Mouse (Mus musculus) CH12.LX (cell line): ENCODE results near the gene C2cd2l. TPM values are rescaled to one million over a fixed set of nuclear protein-coding genes. Genes with fewer than 3 reads are reported as not detected.
"Not testable (repeated sequence)": the region's sequence is repeated elsewhere in the genome, so short reads cannot be mapped to it uniquely, and the experiment has no call there.

Source experiments
- DNase-seq: peaks from one replicate; pipeline ENCODE4 v3.0.0-alpha.2; 2013; ENCODE audit errors: extremely low read depth
- H3K27ac ChIP-seq: 2 replicates; pipeline ENCODE4 v1.5.1; 2012; ENCODE audit warnings: low read depth, mild to moderate bottlenecking, control low read depth, moderate library complexity; ENCODE audit not compliant: insufficient read depth
- H3K27me3 ChIP-seq: replicated peaks from 2 replicates; pipeline ENCODE3; 2012; ENCODE audit warnings: inconsistent platforms
- H3K36me3 ChIP-seq, 2 experiments: replicated peaks in 1 of 2; 2 replicates each; pipeline versions ENCODE3 to v1.6.1; 2012; ENCODE audit warnings: inconsistent platforms in 1 of 2, low read length in 1 of 2, mild to moderate bottlenecking in 1 of 2, mixed read lengths in 1 of 2, moderate library complexity in 1 of 2; ENCODE audit not compliant: control insufficient read depth in 1 of 2, insufficient read depth in 1 of 2
- H3K4me1 ChIP-seq, 2 experiments: 2 replicates each; pipeline ENCODE4 v1.6.1; 2012; ENCODE audit warnings: inconsistent platforms in 1 of 2, moderate library complexity in 1 of 2; ENCODE audit not compliant: insufficient read depth in 2 of 2, control insufficient read depth in 1 of 2
- H3K4me2 ChIP-seq: 2 replicates; pipeline ENCODE4 v1.6.1; 2012; ENCODE audit warnings: low read depth, mild to moderate bottlenecking, control low read depth; ENCODE audit not compliant: poor library complexity, insufficient read depth, severe bottlenecking
- H3K4me3 ChIP-seq, 3 experiments: fragments of 150-350 bp in 1 of 3; sonication (generic) in 1 of 3; replicated peaks in 1 of 3; 2 replicates each; pipeline versions ENCODE3 to v1.5.1; 2011 to 2012; ENCODE audit warnings: low read depth in 2 of 3, low read length in 2 of 3, mild to moderate bottlenecking in 2 of 3, moderate library complexity in 2 of 3, control low read depth in 1 of 3, improper control_type of control experiment in 1 of 3, inconsistent platforms in 1 of 3, mixed read lengths in 1 of 3; ENCODE audit not compliant: poor library complexity in 1 of 3
- H3K79me2 ChIP-seq: replicated peaks from 2 replicates; pipeline ENCODE4 v1.6.1; 2012; ENCODE audit warnings: mild to moderate bottlenecking, moderate library complexity; ENCODE audit not compliant: control insufficient read depth, poor library complexity, insufficient read depth, severe bottlenecking; ENCODE audit errors: extremely low read depth
- H3K9ac ChIP-seq: 2 replicates; pipeline ENCODE4 v1.6.1; 2012; ENCODE audit warnings: low read depth, mild to moderate bottlenecking, control low read depth, moderate library complexity; ENCODE audit not compliant: insufficient read depth
- H3K9me3 ChIP-seq: replicated peaks from 2 replicates; pipeline ENCODE3; 2012; ENCODE audit warnings: low read length, inconsistent platforms, mixed read lengths
- BHLHE40 ChIP-seq: IDR thresholded peaks from 2 replicates; pipeline ENCODE4 v1.6.1; 2011; ENCODE audit warnings: mild to moderate bottlenecking, low read depth, low read length, improper control_type of control experiment
- CHD1 ChIP-seq: IDR thresholded peaks from 2 replicates; pipeline ENCODE4 v1.6.1; 2012; ENCODE audit warnings: low read depth, low read length, improper control_type of control experiment, inconsistent platforms
- CHD2 ChIP-seq: IDR thresholded peaks from 2 replicates; pipeline ENCODE4 v1.6.1; 2011; ENCODE audit warnings: low read length, improper control_type of control experiment
- CTCF ChIP-seq, 2 experiments: IDR thresholded peaks in 1 of 2; conservative IDR thresholded peaks in 1 of 2; 2 replicates each; pipeline ENCODE4 v1.5.1; 2011 to 2012; ENCODE audit warnings: low read depth in 2 of 2, low read length in 2 of 2, improper control_type of control experiment in 1 of 2, inconsistent platforms in 1 of 2, mild to moderate bottlenecking in 1 of 2, moderate library complexity in 1 of 2
- GABPA ChIP-seq: IDR thresholded peaks from 2 replicates; pipeline ENCODE4 v1.6.1; 2012; ENCODE audit warnings: low read depth, low read length, improper control_type of control experiment, inconsistent platforms; ENCODE audit not compliant: insufficient replicate concordance
- HCFC1 ChIP-seq: IDR thresholded peaks from 2 replicates; pipeline ENCODE4 v1.6.1; 2012; ENCODE audit warnings: low read depth, mild to moderate bottlenecking, inconsistent platforms, low read length, improper control_type of control experiment
- IRF4 ChIP-seq: IDR thresholded peaks from 2 replicates; pipeline ENCODE4 v1.6.1; 2014; ENCODE audit warnings: low read depth, mild to moderate bottlenecking, inconsistent platforms, low read length, improper control_type of control experiment
- KAT2A ChIP-seq: IDR thresholded peaks from 2 replicates; pipeline ENCODE4 v1.6.1; 2012; ENCODE audit warnings: low read length, improper control_type of control experiment, inconsistent platforms; ENCODE audit not compliant: insufficient replicate concordance
- MAFK ChIP-seq: IDR thresholded peaks from 2 replicates; pipeline ENCODE4 v1.6.1; 2011; ENCODE audit warnings: low read length, improper control_type of control experiment; ENCODE audit not compliant: insufficient replicate concordance
- MYC ChIP-seq: IDR thresholded peaks from 2 replicates; pipeline ENCODE4 v1.6.1; 2011; ENCODE audit warnings: low read depth, mild to moderate bottlenecking, improper control_type of control experiment, low read length
- NELFE ChIP-seq: IDR thresholded peaks from 2 replicates; pipeline ENCODE4 v1.6.1; 2011; ENCODE audit warnings: low read depth, low read length, improper control_type of control experiment
- NRF1 ChIP-seq: IDR thresholded peaks from 2 replicates; pipeline ENCODE4 v1.6.1; 2014; ENCODE audit warnings: low read depth, mild to moderate bottlenecking, inconsistent platforms, low read length, improper control_type of control experiment, moderate library complexity
- PAX5 ChIP-seq: IDR thresholded peaks from 2 replicates; pipeline ENCODE4 v1.6.1; 2012; ENCODE audit warnings: low read length, inconsistent platforms, mixed read lengths
- POLR2A ChIP-seq: IDR thresholded peaks from 2 replicates; pipeline ENCODE4 v1.6.1; 2011; ENCODE audit warnings: low read depth, mild to moderate bottlenecking, improper control_type of control experiment, low read length
- RAD21 ChIP-seq: IDR thresholded peaks from 2 replicates; pipeline ENCODE4 v1.6.1; 2011; ENCODE audit warnings: low read depth, mild to moderate bottlenecking, low read length, improper control_type of control experiment, moderate library complexity
- TBP ChIP-seq: conservative IDR thresholded peaks from 2 replicates; pipeline ENCODE4 v1.6.1; 2011; ENCODE audit warnings: low read depth, low read length, improper control_type of control experiment
- TCF12 ChIP-seq: IDR thresholded peaks from 2 replicates; pipeline ENCODE4 v1.6.1; 2014; ENCODE audit warnings: low read depth, mild to moderate bottlenecking, inconsistent platforms, low read length, improper control_type of control experiment
- USF2 ChIP-seq: conservative IDR thresholded peaks from 2 replicates; pipeline ENCODE4 v1.6.1; 2011; ENCODE audit warnings: low read depth, low read length, improper control_type of control experiment
- ZKSCAN1 ChIP-seq: IDR thresholded peaks from 2 replicates; pipeline ENCODE4 v1.6.1; 2012; ENCODE audit warnings: low read depth, inconsistent platforms, low read length, improper control_type of control experiment, borderline replicate concordance
- ZMIZ1 ChIP-seq: IDR thresholded peaks from 2 replicates; pipeline ENCODE4 v1.6.1; 2012; ENCODE audit warnings: low read depth, mild to moderate bottlenecking, inconsistent platforms, low read length, improper control_type of control experiment
- dilution Hi-C: fragments of 300-500 bp; cut with MboI; formaldehyde crosslinking; loops from 2 replicates; pipeline ENCODE4 v1.14.3; 2020; ENCODE audit warnings: low sequenced_read_pairs; ENCODE audit not compliant: extremely low pct_unique_long_range_greater_than_20kb, extremely low pct_ligation_motif_present
- in situ Hi-C: fragments of 300-500 bp; cut with MboI; formaldehyde crosslinking; loops from 3 replicates; pipeline ENCODE4 v1.14.3; 2019; ENCODE audit warnings: low sequenced_read_pairs, low pct_ligation_motif_present, low pct_unique_long_range_greater_than_20kb, mixed read lengths
- polyA plus RNA-seq: library from polyadenylated mRNA; unstranded; fragments of >175 nt; gene quantifications from 2 replicates; pipeline ENCODE4 v1.2.1, GENCODE M21; 2012; ENCODE audit warnings: low read depth; ENCODE audit not compliant: insufficient read length
- total RNA-seq, 2 experiments: library from RNA; depleted of rRNA; stranded (reverse); fragments of 300-350 nt in 1 of 2; fragments of >200 nt in 1 of 2; gene quantifications; 2 replicates each; pipeline ENCODE4 v1.2.3; 2012 to 2014

Gene C2cd2l
- total and polyA plus RNA-seq, 3 experiments = 2.9 to 7.3 (median 7.2) TPM

DNA sequence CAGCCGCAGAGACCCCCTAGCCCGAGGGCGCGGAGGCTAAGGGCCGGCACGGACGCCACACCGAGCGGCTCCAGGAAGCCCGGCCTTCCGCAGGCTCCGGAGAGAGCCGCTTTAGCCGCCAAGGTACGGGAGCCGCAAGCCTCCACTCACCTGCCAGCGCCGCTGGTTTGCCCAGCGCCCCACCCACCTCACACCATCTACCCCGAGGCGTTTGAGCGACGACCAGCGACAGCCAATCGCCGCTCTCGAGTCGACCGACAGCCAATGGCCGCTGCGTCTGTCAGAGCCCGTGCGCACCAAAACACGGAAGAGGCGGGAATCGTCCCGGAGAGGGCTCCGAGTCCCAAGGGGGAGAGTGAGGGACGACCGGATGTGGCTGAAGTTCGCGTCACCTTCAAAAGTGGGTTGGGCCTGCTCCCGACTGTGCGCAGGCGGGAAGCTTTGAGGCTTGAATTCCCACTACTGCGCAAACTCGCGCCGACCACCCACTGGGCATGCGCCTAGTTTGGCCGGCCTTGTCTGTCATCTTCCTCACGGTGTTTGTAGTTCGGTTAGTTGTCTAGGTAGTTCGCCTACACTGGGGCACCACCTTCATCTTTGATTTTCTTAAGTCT is 14.5 kb downstream of the C2cd2l start, which contains the start of gene Hinfp (continued):
- TF ChIP-seq USF2 (no peak), MYC (no peak), ZMIZ1 (peak; percentile 81), POLR2A (peak; percentile 94), CHD2 (peak; percentile 61), CTCF (conservative IDR thresholded peaks at IDR 0.05 in 1 of 2, IDR thresholded peaks at IDR 0.05 in 1 of 2; ENCODE audit: low read depth in 2 of 2, low read length in 2 of 2) (no peak), CHD1 (no peak), TBP (peak; percentile 50), MAFK (no peak), BHLHE40 (peak; percentile 77), IRF4 (peak; percentile 41; the same call in 1 of the 2 replicates), HCFC1 (peak; percentile 85), ZKSCAN1 (peak; percentile 39; the same call in 1 of the 2 replicates), KAT2A (peak; percentile 81; the same call in 1 of the 2 replicates), PAX5 (no peak), TCF12 (peak; percentile 45; the same call in 1 of the 2 replicates), GABPA (no peak), NELFE (peak; percentile 89), RAD21 (no peak), NRF1 (peak; percentile 99)

GRCm38 (mm10) chr9:44300001-44300400 is 20.1 kb downstream of the C2cd2l start:
- H3K9me3 ChIP-seq, H3K27ac ChIP-seq, H3K27me3 ChIP-seq, H3K4me3 ChIP-seq, H3K9ac ChIP-seq, dilution Hi-C loops, DNase-seq, H3K4me2 ChIP-seq, in situ Hi-C loops: not testable (repeated sequence)
- peaks cover 55 to 76% of the 10 kb centered on the region in 2 experiments for H3K36me3 ChIP-seq
- H3K4me1 ChIP-seq = peaks cover 3 to 13% of the 10 kb centered on the region in 2 experiments; a peak in 3 of 4 replicates
- peaks cover 23% of the 10 kb centered on the region for H3K79me2 ChIP-seq
